Mouse (Mus musculus): ENCODE results near the gene Fbn1.

- TF ChIP-seq POLR2A (IDR thresholded peaks at IDR 0.05; ENCODE audit: borderline replicate concordance, control insufficient read depth, low read depth, low read length) = no peak
- TF ChIP-seq CTCF (IDR thresholded peaks at IDR 0.05; ENCODE audit: control insufficient read depth, insufficient read depth, low read length) = no peak
These were observed 55.3 kb downstream of the Fbn1 start for GRCm38 (mm10) chr2:125452369-125453097.
